Mouse (Mus musculus) embryonic fibroblast, embryonic 13.5 days (primary cell): ENCODE results near the gene Caskin2.

Experiments
- CTCF ChIP-seq: IDR thresholded peaks from 2 replicates; pipeline ENCODE4 v1.5.1; 2011; ENCODE audit warnings: mild to moderate bottlenecking, control low read depth, low read length, moderate library complexity, borderline replicate concordance; ENCODE audit not compliant: insufficient read depth
- POLR2A ChIP-seq: IDR thresholded peaks from 2 replicates; pipeline ENCODE4 v1.6.1; 2011; ENCODE audit warnings: low read depth, mild to moderate bottlenecking, control low read depth, low read length, moderate library complexity

DNA sequence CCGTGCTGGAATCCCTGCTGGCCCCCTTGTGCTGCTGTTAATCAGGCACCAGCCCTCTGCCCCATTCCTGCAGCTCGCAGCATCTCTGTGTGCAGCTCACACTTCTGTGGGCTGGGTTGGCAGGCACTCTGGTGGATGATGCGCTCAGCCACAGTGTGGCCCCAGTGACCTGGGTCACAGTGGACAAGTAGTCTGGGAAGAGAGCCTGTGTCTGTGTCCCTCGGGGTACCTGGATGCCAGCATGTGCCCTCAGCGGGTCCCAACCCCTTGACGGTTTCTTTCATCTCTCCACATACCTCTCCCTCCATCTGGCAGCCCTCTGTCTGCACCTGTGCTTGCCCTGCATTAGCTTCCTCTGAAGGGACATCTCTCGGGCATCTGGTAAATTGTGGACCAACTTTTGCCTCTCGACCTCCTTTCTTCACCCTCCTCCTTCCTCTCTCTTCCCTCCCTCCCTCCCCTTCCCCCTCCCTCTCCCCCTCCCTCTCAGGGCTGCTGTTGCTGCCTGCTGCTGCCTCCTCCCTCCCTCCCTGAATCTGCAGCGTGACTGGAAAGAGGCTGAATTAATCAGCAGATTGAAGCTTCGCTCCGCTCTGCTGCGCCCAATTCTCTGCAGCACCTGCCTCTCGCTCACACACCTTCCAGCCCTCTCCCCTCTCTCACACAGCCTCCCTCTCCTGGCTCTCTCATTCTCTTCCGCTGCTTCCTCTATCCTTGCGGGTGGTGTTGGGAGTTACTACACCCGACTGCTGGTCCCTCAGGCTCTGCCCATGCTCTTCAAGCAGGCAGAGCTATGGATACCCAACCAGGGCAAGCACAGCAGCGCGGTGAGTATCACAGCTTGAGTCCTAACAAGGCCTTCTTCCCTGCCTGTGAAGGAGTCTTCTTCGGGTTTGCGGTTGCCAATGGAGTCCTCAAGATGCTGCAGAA is 33.0 kb downstream of the Caskin2 start:
- TF ChIP-seq CTCF (no peak), POLR2A (no peak)
